Mouse (Mus musculus) liver, embryonic 12.5 days (tissue): ENCODE results near the gene Lkaaear1. TPM values are rescaled to one million over a fixed set of nuclear protein-coding genes. Genes with fewer than 3 reads are reported as not detected.

Source experiments
- polyA plus RNA-seq: library from polyadenylated mRNA; unstranded; fragments of >200 nt; fragmentation: Nextera tagmentation; extraction: Ambion mirVana; gene quantifications from 2 replicates; pipeline ENCODE4 v1.2.1, GENCODE M21; 2016

Gene Lkaaear1
- polyA plus RNA-seq, 1 experiment from 2014 or later, result not detected

Other genes with a start within 250 kb of the Lkaaear1 start
- gene Zbtb46, start 239.0 kb downstream of the Lkaaear1 start, polyA plus RNA-seq, result 15.5 and 16.9 TPM in 2 replicates
- gene Abhd16b, start 205.2 kb downstream of the Lkaaear1 start, polyA plus RNA-seq, result 0.12 TPM in 1 of 2 replicates, not detected in the other
- gene Tpd52l2, start 201.3 kb downstream of the Lkaaear1 start, polyA plus RNA-seq, result 93.4 and 95.8 TPM in 2 replicates
- 43.6 and 45.0 TPM in 2 replicates for gene Dnajc5, start 178.0 kb downstream of the Lkaaear1 start, polyA plus RNA-seq
- 30.7 and 32.7 TPM in 2 replicates for gene Uckl1, start 113.5 kb downstream of the Lkaaear1 start, polyA plus RNA-seq
- 45.6 and 48.2 TPM in 2 replicates for gene Prpf6, start 106.6 kb downstream of the Lkaaear1 start, polyA plus RNA-seq
- gene Zfp512b, start 105.6 kb downstream of the Lkaaear1 start, polyA plus RNA-seq, result 22.2 and 23.4 TPM in 2 replicates
- gene Samd10, start 99.2 kb downstream of the Lkaaear1 start, polyA plus RNA-seq, result 2.8 and 3.0 TPM in 2 replicates
- not detected in 2 replicates for gene Gm29797, start 41.4 kb downstream of the Lkaaear1 start, polyA plus RNA-seq
- gene Sox18, start 26.8 kb downstream of the Lkaaear1 start, polyA plus RNA-seq, result 9.4 and 10.4 TPM in 2 replicates
- gene Tcea2, start 18.1 kb downstream of the Lkaaear1 start, polyA plus RNA-seq, result 4.6 and 4.7 TPM in 2 replicates
- 24.0 and 26.9 TPM in 2 replicates for gene Rgs19, start 4.5 kb downstream of the Lkaaear1 start, polyA plus RNA-seq
- gene Oprl1, start 16.6 kb upstream of the Lkaaear1 start, polyA plus RNA-seq, result 0.89 and 0.94 TPM in 2 replicates
- gene Myt1, start 64.9 kb upstream of the Lkaaear1 start, polyA plus RNA-seq, result 0.07 TPM in 1 of 2 replicates, not detected in the other
- 18.2 TPM in 2 replicates for gene Pcmtd2, start 139.4 kb upstream of the Lkaaear1 start, polyA plus RNA-seq
- gene Polr3k, start 165.9 kb upstream of the Lkaaear1 start, polyA plus RNA-seq, result 42.4 and 44.1 TPM in 2 replicates